Mouse (Mus musculus) c-Kit-negative CD71-positive TER-119-positive erythroid progenitor cells, embryonic 14.5 days (primary cell): ENCODE measurements around the gene Rad51b.

Source experiments
- DNase-seq: peaks from one replicate; pipeline ENCODE4 v3.0.0-alpha.2; 2013; ENCODE audit warnings: low read depth, low spot score

Gene Rad51b

DNA sequence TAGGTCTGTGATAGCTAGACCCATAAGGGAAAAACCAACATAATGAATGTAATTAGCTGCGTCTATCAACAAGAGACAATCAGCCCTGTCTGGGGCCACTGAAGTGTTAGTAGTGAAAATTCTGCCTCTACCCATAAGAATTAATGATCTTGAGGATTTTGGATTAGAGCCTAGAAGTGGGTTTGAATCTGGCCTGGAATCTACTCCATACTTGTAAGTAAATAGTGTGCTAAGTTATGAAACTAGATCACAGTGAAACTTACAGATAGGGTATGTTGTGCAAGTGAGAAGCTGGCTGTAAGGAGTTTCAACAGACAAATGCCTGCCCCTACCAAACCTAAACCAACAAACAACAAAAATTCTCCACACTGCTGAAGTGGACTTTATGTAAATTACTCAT, 83.1 kb downstream of the Rad51b start:
- no peak for DNase-seq

DNA sequence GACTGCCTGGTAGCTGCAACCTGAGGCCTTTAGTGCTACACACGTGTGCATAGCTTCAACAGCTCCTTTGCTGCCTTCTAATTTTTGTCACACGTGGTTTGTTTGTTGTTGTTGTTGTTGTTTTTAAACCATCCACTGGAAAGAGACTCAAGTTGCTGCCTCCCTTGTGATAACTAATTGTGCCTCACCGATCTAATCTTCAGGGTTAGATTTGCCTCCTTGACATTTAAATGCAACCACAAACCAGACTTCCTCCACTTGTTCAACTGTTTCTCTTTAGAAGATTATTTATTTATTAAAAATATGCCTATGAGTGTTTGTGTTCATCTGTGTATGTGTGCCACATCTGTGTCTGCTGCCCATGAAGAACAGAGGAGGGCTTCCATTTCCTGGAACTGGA, 84.4 kb downstream of the Rad51b start:
- no peak for DNase-seq

- no peak for DNase-seq
These were observed 85.3 kb downstream of the Rad51b start for GRCm38 (mm10) chr12:79382416-79382815.

- no peak for DNase-seq
These were observed 86.5 kb downstream of the Rad51b start for GRCm38 (mm10) chr12:79383583-79383982.

DNA sequence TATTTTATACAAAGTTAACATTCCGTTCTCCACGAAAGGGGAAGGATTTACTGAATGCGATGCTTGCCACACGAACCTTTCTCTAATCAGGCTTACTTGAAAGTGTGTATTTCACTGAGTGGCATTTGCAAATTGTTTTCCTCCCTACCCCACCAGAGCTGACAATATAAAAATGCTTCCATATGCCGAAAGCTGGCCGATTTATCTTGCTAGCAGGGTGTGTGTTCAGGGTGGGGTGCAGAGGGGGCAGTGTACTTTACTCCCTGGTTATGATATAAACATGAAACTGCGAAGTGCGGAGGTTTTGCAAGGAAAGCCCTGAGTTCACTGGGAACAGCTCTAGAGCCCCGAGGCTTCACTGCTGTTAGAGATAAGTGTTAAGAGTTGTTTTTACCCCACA, 87.7 kb downstream of the Rad51b start:
- no peak for DNase-seq

DNA sequence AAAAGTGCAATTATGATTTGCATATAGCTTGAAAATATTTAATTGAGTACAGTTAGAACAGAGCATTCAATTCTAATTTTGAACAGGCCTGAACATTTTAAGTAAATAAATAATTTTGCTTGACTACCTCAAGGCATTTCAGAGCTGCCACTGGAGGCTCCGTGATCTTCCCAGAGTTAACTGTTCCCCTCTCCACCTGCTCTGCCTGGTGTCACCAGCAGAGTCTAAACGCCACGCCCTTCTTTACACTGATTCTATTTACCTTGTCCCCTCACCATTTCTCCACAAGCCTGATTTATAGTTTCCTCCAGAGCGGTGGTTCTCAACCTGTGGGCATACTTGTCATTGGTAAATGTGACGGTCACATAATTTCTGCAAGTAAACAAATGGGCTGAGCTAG, 88.1 kb downstream of the Rad51b start:
- no peak for DNase-seq

DNA sequence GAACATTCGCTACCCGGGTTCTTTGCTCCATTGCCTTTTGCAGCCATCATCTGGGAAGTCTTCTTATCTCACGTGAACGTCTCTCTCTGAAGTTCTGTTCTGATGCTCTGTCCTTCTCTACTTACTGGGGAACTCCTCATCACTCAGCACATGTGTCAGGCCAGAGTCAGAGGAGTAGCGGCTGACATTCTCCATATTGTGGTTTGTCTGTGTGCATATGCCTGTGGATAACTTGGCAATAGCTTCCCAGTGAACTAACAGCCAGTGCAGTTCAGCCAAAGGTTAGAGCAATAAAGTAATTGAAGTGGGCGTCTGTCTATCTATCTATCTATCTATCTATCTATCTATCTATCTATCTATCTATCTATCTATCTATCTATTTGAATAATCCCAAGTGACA, 90.8 kb downstream of the Rad51b start:
- no peak for DNase-seq

DNA sequence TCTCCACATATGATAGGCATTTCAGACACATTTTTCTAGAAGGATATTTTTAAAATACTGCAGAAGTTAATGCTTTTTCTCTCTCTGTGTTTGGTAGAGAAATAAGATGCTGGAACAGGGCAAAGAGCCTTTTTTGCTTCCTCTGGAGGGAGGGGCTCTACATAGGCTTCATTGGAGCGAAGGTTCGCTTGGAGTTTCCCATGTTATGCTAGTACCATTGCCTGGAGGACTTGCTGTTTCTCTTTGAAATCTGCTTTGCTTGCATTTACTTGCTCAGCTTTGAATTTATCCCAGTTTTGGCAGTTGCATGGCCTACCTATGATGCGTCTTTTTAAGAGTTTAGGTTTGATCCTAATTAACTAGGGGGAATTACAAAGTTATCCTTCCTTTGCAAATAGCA, 92.2 kb downstream of the Rad51b start:
- DNase-seq, result no peak

DNA sequence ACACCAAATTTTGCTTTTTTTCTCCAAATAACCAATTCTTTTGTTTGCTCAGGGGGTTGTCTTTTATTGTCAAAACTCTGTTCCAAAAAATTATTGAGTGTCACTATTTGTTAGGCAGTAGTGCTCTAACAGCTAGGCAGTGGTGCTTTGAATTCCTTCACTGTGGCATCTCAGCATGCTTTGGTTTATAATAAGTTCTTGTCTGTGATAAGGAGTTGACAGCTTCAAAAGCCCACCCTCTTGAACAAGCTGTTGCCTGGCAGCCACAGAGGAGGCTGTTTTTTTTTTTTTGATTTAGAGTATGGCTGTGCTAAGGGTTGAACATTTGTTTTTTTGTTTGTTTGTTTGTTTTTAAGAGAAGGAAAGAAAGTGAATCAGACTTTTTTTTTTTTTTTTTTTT, 92.9 kb downstream of the Rad51b start:
- no peak for DNase-seq

DNA sequence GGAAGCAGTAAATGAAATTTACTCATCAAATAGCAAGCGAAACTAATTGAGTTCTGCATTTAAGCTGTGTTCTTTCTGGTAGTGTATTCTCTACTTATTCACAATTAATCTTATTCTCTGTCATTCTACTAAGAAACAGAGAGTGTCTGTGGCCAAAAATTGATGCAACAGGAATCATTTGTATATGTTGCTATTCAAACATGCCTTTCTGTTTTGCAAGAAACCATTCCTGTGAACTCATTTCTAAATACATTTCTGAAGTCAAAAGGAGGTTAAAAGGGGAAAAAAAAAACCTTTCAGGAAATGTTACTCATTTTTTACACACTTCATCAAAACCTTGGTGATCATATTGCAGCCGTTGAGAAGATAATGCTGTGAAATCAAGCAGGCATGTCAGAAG, 96.6 kb downstream of the Rad51b start:
- no peak for DNase-seq

GRCm38 (mm10) chr12:79403992-79404391, 106.9 kb downstream of the Rad51b start:
- DNase-seq, result no peak

DNA sequence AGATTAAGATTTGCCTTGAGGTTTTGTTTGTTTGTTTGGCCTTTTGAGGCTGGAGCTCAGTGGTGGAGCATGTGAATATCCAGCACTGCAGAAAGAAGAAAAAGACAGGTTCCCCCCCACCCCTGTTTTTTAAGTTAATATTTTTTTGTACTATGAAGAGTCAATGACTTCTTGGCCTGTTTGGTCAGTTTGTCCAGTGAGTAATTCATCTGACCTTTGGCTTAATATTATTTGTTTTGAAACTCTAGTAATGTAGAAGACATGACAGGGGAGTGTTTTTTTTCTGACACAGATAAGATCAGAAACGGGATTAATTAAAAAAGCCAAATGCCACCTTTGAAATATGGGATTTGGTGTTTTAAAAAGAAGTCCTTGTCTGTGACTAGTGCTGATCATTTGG, 107.4 kb downstream of the Rad51b start:
- DNase-seq, result no peak

GRCm38 (mm10) chr12:79408677-79409076, 111.6 kb downstream of the Rad51b start:
- DNase-seq, result no peak

- DNase-seq, result no peak
These were observed 112.2 kb downstream of the Rad51b start for GRCm38 (mm10) chr12:79409126-79409860.

DNA sequence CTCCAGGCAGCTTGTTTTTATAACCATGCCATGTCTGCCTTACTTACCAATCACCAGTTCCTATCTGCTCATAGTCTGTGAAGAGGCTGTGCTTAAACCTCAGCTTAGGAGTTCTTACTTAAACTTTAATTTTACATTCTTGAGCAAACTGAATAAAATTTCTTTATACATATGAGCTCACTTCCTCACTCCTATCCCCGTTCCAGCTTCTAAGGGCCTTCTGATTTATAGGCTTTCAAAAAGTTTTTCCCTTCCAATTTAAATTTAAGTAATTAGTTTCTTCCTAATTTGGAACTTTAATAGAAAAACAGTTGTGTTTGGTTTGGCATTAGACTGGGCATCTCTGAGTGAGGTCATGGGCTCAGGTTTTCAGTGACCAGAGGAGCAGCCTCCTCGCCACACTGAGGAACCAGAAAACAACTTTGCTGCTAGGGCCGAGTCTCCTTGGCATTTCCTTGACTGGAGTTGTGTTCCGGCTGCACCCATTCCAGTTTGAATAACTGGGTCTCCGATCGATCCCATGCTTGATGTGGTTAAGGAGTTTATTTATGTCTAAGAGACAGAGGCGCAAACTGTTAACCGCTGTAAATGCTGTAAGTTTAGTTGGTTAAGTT, 115.9 kb downstream of the Rad51b start:
- no peak for DNase-seq

GRCm38 (mm10) chr12:79417360-79417759, 120.3 kb downstream of the Rad51b start:
- no peak for DNase-seq

- DNase-seq, result no peak
These were observed 123.5 kb downstream of the Rad51b start for GRCm38 (mm10) chr12:79420605-79421004.

GRCm38 (mm10) chr12:79429507-79430291, 132.6 kb downstream of the Rad51b start:
- DNase-seq, result no peak

DNA sequence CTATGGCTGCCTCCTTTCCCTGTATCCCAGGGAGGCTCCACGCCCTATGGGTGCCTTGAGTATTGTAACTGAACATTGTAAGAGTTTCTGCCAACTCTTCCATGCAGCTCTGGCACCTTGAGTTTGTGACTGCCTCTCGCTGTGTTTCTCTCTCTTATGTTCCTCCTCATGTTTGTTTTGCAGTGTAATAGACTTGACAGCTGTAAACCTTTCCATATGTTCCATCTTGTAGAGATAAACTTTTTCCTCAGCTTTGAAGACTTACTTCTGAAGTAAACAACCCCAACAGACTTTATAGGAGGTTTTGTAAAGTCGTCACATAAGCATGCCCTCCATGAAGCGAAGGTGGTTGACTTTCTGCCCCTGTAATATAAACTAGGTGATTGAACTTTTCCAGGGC, 134.1 kb downstream of the Rad51b start:
- DNase-seq, result no peak

DNA sequence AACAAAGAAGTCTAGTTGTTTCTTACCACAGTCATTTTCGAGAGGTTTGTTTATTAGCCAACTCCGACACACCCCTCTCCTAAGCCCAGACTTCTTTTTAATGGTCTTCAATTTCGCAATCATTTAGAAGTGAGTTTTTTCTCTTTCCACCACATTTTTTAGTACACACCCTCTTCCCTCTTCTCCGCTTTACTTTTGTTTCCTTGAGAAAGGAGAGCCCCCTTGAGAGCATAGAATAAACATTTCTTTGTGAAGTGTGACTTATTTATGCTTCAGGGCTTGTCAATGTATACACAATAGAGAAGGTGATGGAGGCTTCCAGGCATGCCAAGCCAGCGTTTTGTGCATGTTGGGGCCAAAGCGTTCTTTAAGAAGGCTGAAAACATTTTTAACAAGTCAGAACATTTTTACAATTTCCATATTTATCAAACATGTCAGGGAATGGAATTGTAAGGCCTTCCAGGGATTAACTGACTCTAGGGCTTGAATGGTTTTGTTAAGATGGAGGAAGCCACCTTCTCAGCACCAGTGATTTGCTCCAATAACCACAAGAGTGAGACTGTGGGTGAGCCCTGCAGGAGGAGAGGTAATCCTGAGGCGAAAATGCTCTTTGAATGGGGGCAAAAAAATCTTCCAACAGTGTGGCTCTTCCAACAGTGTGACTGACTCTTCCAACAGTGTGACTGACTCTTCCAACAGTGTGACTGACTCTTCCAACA, 136.8 kb downstream of the Rad51b start:
- no peak for DNase-seq

DNA sequence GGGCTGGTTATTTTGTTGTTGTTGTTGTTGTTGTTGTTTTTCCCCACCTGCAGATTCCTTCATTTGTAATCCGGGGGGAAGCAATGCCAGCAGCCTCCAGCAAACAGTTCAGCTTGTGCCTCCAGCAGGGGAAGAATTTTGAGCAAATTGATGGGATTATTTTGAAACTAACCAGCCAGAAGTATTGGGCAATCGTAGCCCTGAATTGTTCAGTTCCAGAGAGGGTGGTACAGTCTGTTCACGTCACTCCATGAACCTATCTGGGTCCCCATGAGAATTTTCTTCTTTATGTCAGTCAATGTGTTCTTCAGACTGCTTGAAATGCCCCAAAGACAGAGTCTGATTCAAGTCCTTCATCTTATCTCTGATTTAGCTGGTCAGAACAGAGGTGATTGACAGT, 138.4 kb downstream of the Rad51b start:
- DNase-seq, result no peak

DNA sequence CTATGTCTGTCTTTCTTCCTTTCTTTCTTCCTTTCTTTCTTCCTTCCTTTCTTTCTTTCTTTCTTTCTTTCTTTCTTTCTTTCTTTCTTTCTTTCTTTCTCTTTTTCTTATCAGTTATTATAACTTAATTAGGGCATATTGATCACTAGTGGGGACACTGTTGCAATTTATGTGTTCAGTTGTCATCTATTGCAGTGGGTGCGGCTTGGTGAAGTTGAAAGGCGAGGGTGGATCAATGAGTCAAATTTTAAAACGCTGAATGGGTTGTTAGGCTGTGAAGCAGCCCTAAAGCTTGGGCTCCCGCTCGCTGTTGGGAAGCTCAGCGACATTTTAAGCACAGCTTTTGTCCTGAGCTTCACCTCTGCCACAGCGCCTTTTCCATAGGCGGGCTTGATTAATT, 139.0 kb downstream of the Rad51b start:
- no peak for DNase-seq
